Mouse (Mus musculus) CH12.LX (cell line): ENCODE results near the gene Unkl. TPM values are rescaled to one million over a fixed set of nuclear protein-coding genes. Genes with fewer than 3 reads are reported as not detected.

Experiments
- DNase-seq: peaks from one replicate; pipeline ENCODE4 v3.0.0-alpha.2; 2013; ENCODE audit errors: extremely low read depth
- H3K27ac ChIP-seq: 2 replicates; pipeline ENCODE4 v1.5.1; 2012; ENCODE audit warnings: low read depth, mild to moderate bottlenecking, control low read depth, moderate library complexity; ENCODE audit not compliant: insufficient read depth
- H3K27me3 ChIP-seq: replicated peaks from 2 replicates; pipeline ENCODE3; 2012; ENCODE audit warnings: inconsistent platforms
- H3K36me3 ChIP-seq, 2 experiments: replicated peaks in 1 of 2; 2 replicates each; pipeline versions ENCODE3 to v1.6.1; 2012; ENCODE audit warnings: inconsistent platforms in 1 of 2, low read length in 1 of 2, mild to moderate bottlenecking in 1 of 2, mixed read lengths in 1 of 2, moderate library complexity in 1 of 2; ENCODE audit not compliant: control insufficient read depth in 1 of 2, insufficient read depth in 1 of 2
- H3K4me1 ChIP-seq, 2 experiments: 2 replicates each; pipeline ENCODE4 v1.6.1; 2012; ENCODE audit warnings: inconsistent platforms in 1 of 2, moderate library complexity in 1 of 2; ENCODE audit not compliant: insufficient read depth in 2 of 2, control insufficient read depth in 1 of 2
- H3K4me2 ChIP-seq: 2 replicates; pipeline ENCODE4 v1.6.1; 2012; ENCODE audit warnings: low read depth, mild to moderate bottlenecking, control low read depth; ENCODE audit not compliant: poor library complexity, insufficient read depth, severe bottlenecking
- H3K4me3 ChIP-seq, 3 experiments: fragments of 150-350 bp in 1 of 3; sonication (generic) in 1 of 3; replicated peaks in 1 of 3; 2 replicates each; pipeline versions ENCODE3 to v1.5.1; 2011 to 2012; ENCODE audit warnings: low read depth in 2 of 3, low read length in 2 of 3, mild to moderate bottlenecking in 2 of 3, moderate library complexity in 2 of 3, control low read depth in 1 of 3, improper control_type of control experiment in 1 of 3, inconsistent platforms in 1 of 3, mixed read lengths in 1 of 3; ENCODE audit not compliant: poor library complexity in 1 of 3
- H3K79me2 ChIP-seq: replicated peaks from 2 replicates; pipeline ENCODE4 v1.6.1; 2012; ENCODE audit warnings: mild to moderate bottlenecking, moderate library complexity; ENCODE audit not compliant: control insufficient read depth, poor library complexity, insufficient read depth, severe bottlenecking; ENCODE audit errors: extremely low read depth
- H3K9ac ChIP-seq: 2 replicates; pipeline ENCODE4 v1.6.1; 2012; ENCODE audit warnings: low read depth, mild to moderate bottlenecking, control low read depth, moderate library complexity; ENCODE audit not compliant: insufficient read depth
- H3K9me3 ChIP-seq: replicated peaks from 2 replicates; pipeline ENCODE3; 2012; ENCODE audit warnings: low read length, inconsistent platforms, mixed read lengths
- CHD2 ChIP-seq: IDR thresholded peaks from 2 replicates; pipeline ENCODE4 v1.6.1; 2011; ENCODE audit warnings: low read length, improper control_type of control experiment
- ELF1 ChIP-seq: IDR thresholded peaks from 2 replicates; pipeline ENCODE4 v1.6.1; 2014; ENCODE audit warnings: low read depth, mild to moderate bottlenecking, inconsistent platforms, low read length, improper control_type of control experiment
- EP300 ChIP-seq: IDR thresholded peaks from 2 replicates; pipeline ENCODE4 v1.6.1; 2011; ENCODE audit warnings: low read length, improper control_type of control experiment
- ETS1 ChIP-seq: conservative IDR thresholded peaks from 2 replicates; pipeline ENCODE4 v1.6.1; 2012; ENCODE audit warnings: low read depth, mild to moderate bottlenecking, inconsistent platforms, low read length, improper control_type of control experiment, moderate library complexity
- HCFC1 ChIP-seq: IDR thresholded peaks from 2 replicates; pipeline ENCODE4 v1.6.1; 2012; ENCODE audit warnings: low read depth, mild to moderate bottlenecking, inconsistent platforms, low read length, improper control_type of control experiment
- IRF4 ChIP-seq: IDR thresholded peaks from 2 replicates; pipeline ENCODE4 v1.6.1; 2014; ENCODE audit warnings: low read depth, mild to moderate bottlenecking, inconsistent platforms, low read length, improper control_type of control experiment
- JUND ChIP-seq: conservative IDR thresholded peaks from 2 replicates; pipeline ENCODE4 v1.6.1; 2011; ENCODE audit warnings: low read depth, low read length, improper control_type of control experiment
- KAT2A ChIP-seq: IDR thresholded peaks from 2 replicates; pipeline ENCODE4 v1.6.1; 2012; ENCODE audit warnings: low read length, improper control_type of control experiment, inconsistent platforms; ENCODE audit not compliant: insufficient replicate concordance
- MAZ ChIP-seq: IDR thresholded peaks from 2 replicates; pipeline ENCODE4 v1.6.1; 2012; ENCODE audit warnings: low read depth, mild to moderate bottlenecking, inconsistent platforms, low read length, improper control_type of control experiment, moderate library complexity
- MXI1 ChIP-seq: IDR thresholded peaks from 2 replicates; pipeline ENCODE4 v1.6.1; 2011; ENCODE audit warnings: mild to moderate bottlenecking, low read depth, low read length, improper control_type of control experiment
- MYC ChIP-seq: IDR thresholded peaks from 2 replicates; pipeline ENCODE4 v1.6.1; 2011; ENCODE audit warnings: low read depth, mild to moderate bottlenecking, improper control_type of control experiment, low read length
- NRF1 ChIP-seq: IDR thresholded peaks from 2 replicates; pipeline ENCODE4 v1.6.1; 2014; ENCODE audit warnings: low read depth, mild to moderate bottlenecking, inconsistent platforms, low read length, improper control_type of control experiment, moderate library complexity
- PAX5 ChIP-seq: IDR thresholded peaks from 2 replicates; pipeline ENCODE4 v1.6.1; 2012; ENCODE audit warnings: low read length, inconsistent platforms, mixed read lengths
- POLR2A ChIP-seq: IDR thresholded peaks from 2 replicates; pipeline ENCODE4 v1.6.1; 2011; ENCODE audit warnings: low read depth, mild to moderate bottlenecking, improper control_type of control experiment, low read length
- POLR2AphosphoS2 ChIP-seq: IDR thresholded peaks from 2 replicates; pipeline ENCODE4 v1.6.1; 2011; ENCODE audit warnings: low read depth, low read length, improper control_type of control experiment
- RAD21 ChIP-seq: IDR thresholded peaks from 2 replicates; pipeline ENCODE4 v1.6.1; 2011; ENCODE audit warnings: low read depth, mild to moderate bottlenecking, low read length, improper control_type of control experiment, moderate library complexity
- RCOR1 ChIP-seq: conservative IDR thresholded peaks from 2 replicates; pipeline ENCODE4 v1.6.1; 2012; ENCODE audit warnings: low read depth, mild to moderate bottlenecking, inconsistent platforms, low read length, improper control_type of control experiment
- SMC3 ChIP-seq: IDR thresholded peaks from 2 replicates; pipeline ENCODE4 v1.6.1; 2011; ENCODE audit warnings: low read depth, low read length, improper control_type of control experiment
- TBP ChIP-seq: conservative IDR thresholded peaks from 2 replicates; pipeline ENCODE4 v1.6.1; 2011; ENCODE audit warnings: low read depth, low read length, improper control_type of control experiment
- TCF12 ChIP-seq: IDR thresholded peaks from 2 replicates; pipeline ENCODE4 v1.6.1; 2014; ENCODE audit warnings: low read depth, mild to moderate bottlenecking, inconsistent platforms, low read length, improper control_type of control experiment
- UBTF ChIP-seq: IDR thresholded peaks from 2 replicates; pipeline ENCODE4 v1.6.1; 2012; ENCODE audit warnings: low read depth, mild to moderate bottlenecking, inconsistent platforms, low read length, improper control_type of control experiment, moderate library complexity
- USF1 ChIP-seq: IDR thresholded peaks from 2 replicates; pipeline ENCODE4 v1.6.1; 2014; ENCODE audit warnings: low read depth, mild to moderate bottlenecking, inconsistent platforms, low read length, improper control_type of control experiment
- USF2 ChIP-seq: conservative IDR thresholded peaks from 2 replicates; pipeline ENCODE4 v1.6.1; 2011; ENCODE audit warnings: low read depth, low read length, improper control_type of control experiment
- ZKSCAN1 ChIP-seq: IDR thresholded peaks from 2 replicates; pipeline ENCODE4 v1.6.1; 2012; ENCODE audit warnings: low read depth, inconsistent platforms, low read length, improper control_type of control experiment, borderline replicate concordance
- ZNF384 ChIP-seq: IDR thresholded peaks from 2 replicates; pipeline ENCODE4 v1.6.1; 2012; ENCODE audit warnings: low read depth, low read length, improper control_type of control experiment, inconsistent platforms
- dilution Hi-C: fragments of 300-500 bp; cut with MboI; formaldehyde crosslinking; loops from 2 replicates; pipeline ENCODE4 v1.14.3; 2020; ENCODE audit warnings: low sequenced_read_pairs; ENCODE audit not compliant: extremely low pct_unique_long_range_greater_than_20kb, extremely low pct_ligation_motif_present
- in situ Hi-C: fragments of 300-500 bp; cut with MboI; formaldehyde crosslinking; loops from 3 replicates; pipeline ENCODE4 v1.14.3; 2019; ENCODE audit warnings: low sequenced_read_pairs, low pct_ligation_motif_present, low pct_unique_long_range_greater_than_20kb, mixed read lengths
- polyA plus RNA-seq: library from polyadenylated mRNA; unstranded; fragments of >175 nt; gene quantifications from 2 replicates; pipeline ENCODE4 v1.2.1, GENCODE M21; 2012; ENCODE audit warnings: low read depth; ENCODE audit not compliant: insufficient read length
- total RNA-seq, 2 experiments: library from RNA; depleted of rRNA; stranded (reverse); fragments of 300-350 nt in 1 of 2; fragments of >200 nt in 1 of 2; gene quantifications; 2 replicates each; pipeline ENCODE4 v1.2.3; 2012 to 2014

Gene Unkl
- total and polyA plus RNA-seq, 3 experiments, result 12.0 to 17.2 (median 14.3) TPM

GRCm38 (mm10) chr17:25162161-25162560 lies 26.0 kb upstream of the Unkl start, which contains the start of gene Ccdc154:
TSS of gene Ccdc154 (plus strand) at chr17:25162461.
- no peak within 1 kb of the TSS for H3K9ac ChIP-seq
- H3K79me2 ChIP-seq, result no peaks in the 10 kb centered on the region
- no peak within 1 kb of the TSS for H3K4me2 ChIP-seq
- dilution Hi-C loops (no loop called here), in situ Hi-C loops (no loop called here)
- H3K4me1 ChIP-seq, result no peaks in the 10 kb centered on the region
- DNase-seq, result no peak
- H3K4me3 ChIP-seq, result no peak within 1 kb of the TSS
- TF ChIP-seq RAD21 (no peak), ZNF384 (no peak), PAX5 (no peak), POLR2AphosphoS2 (no peak), KAT2A (no peak), NRF1 (no peak), POLR2A (no peak), HCFC1 (no peak), ELF1 (no peak), USF1 (no peak), EP300 (no peak), USF2 (no peak), MYC (no peak), MAZ (no peak), ZKSCAN1 (no peak)
- H3K36me3 ChIP-seq, result peaks cover 30 to 57% of the 10 kb centered on the region in 2 experiments
- H3K27me3 ChIP-seq, result peaks cover 15% of the 10 kb centered on the region
- H3K27ac ChIP-seq, result no peak within 1 kb of the TSS
- no peaks in the 10 kb centered on the region for H3K9me3 ChIP-seq

- H3K27me3 ChIP-seq, result peaks cover 27% of the 10 kb centered on the region
- no peak for DNase-seq
- in situ Hi-C loops, result no loop called here
- TF ChIP-seq EP300 (no peak), USF2 (no peak), CHD2 (no peak), HCFC1 (no peak), MXI1 (no peak), ETS1 (no peak), NRF1 (no peak), ZNF384 (no peak), RCOR1 (no peak), TBP (no peak), IRF4 (no peak), TCF12 (no peak), PAX5 (no peak), UBTF (no peak), JUND (no peak), SMC3 (no peak), MYC (no peak), USF1 (no peak), POLR2A (no peak)
- TF ChIP-seq, all 38 proteins: peak for 0
- Histone ChIP-seq H3K36me3 (peaks cover 23 to 46% of the 10 kb centered on the region in 2 experiments), H3K4me2 (no peak overlapping the region), H3K9me3 (no peaks in the 10 kb centered on the region), H3K27ac (no peak overlapping the region), H3K4me1 (no peaks in the 10 kb centered on the region), H3K79me2 (no peaks in the 10 kb centered on the region), H3K9ac (no peak overlapping the region), H3K4me3 (no peak overlapping the region)
- dilution Hi-C loops, result no loop called here
Observed at GRCm38 (mm10) chr17:25163387-25163786, 24.8 kb upstream of the Unkl start.
